Mouse (Mus musculus) heart, postnatal 0 days (tissue): ENCODE results near the gene Siah2.

Experiments used
- CTCF ChIP-seq: IDR thresholded peaks from 2 replicates; pipeline ENCODE4 v1.5.1; 2016; ENCODE audit warnings: antibody characterized with exemption, control low read depth, low read depth
- EP300 ChIP-seq: IDR thresholded peaks from 2 replicates; pipeline ENCODE4 v1.6.1; 2016; ENCODE audit warnings: antibody characterized with exemption, low read depth

DNA sequence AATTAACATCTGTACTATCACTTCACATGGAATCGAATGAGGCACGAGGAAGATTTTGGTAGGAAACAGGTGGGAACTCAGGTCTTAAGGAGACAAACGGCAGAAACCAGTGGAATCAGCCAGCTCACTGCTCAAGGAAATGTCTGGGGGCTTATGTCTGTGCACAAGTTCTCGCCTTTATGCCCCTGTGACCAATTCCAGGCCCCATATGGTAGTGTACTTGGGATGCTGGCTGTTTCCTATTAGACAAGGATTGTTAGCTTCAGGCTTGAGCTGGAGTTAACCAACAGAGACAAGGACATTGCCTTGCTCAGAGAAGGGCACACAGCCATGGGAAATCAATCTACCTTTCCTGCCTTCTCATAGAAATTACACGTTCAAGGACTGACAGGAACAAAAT is 39.3 kb upstream of the Siah2 start:
- TF ChIP-seq CTCF (no peak), EP300 (no peak)
